Mouse (Mus musculus): ENCODE results near the gene Slc4a3. TPM values are rescaled to one million over a fixed set of nuclear protein-coding genes. Genes with fewer than 3 reads are reported as not detected.

Slc4a3 gene
- polyA plus RNA-seq, 1 experiment from 2014 or later = 17.7 TPM

GRCm38 (mm10) chr1:75588874-75589273 is 42.8 kb downstream of the Slc4a3 start:
- WGBS = 31% methylated on average over 7 of the region's 7 CpGs
- Histone ChIP-seq H3K9me3 (no peaks in the 10 kb centered on the region), H3K4me1 (peaks cover 4% of the 10 kb centered on the region; the same call in 1 of the 2 replicates), H3K36me3 (no peaks in the 10 kb centered on the region), H3K27ac (no peak overlapping the region), H3K9ac (no peak overlapping the region), H3K27me3 (replicated peaks) (no peaks in the 10 kb centered on the region), H3K4me3 (replicated peaks) (no peak overlapping the region), H3K4me2 (no peak overlapping the region)
- no peak for ATAC-seq (ENCODE audit: insufficient read depth, low FRiP score, low read depth)

GRCm38 (mm10) chr1:75589983-75590382 is 43.9 kb downstream of the Slc4a3 start:
- peaks cover 4% of the 10 kb centered on the region; the same call in 1 of the 2 replicates for H3K4me1 ChIP-seq
- no peaks in the 10 kb centered on the region for H3K36me3 ChIP-seq
- H3K9ac ChIP-seq = no peak overlapping the region
- ATAC-seq (ENCODE audit: insufficient read depth, low FRiP score, low read depth) = no peak
- no peak overlapping the region for H3K4me2 ChIP-seq
- H3K9me3 ChIP-seq = no peaks in the 10 kb centered on the region
- no peak overlapping the region for H3K4me3 ChIP-seq (replicated peaks)
- H3K27me3 ChIP-seq (replicated peaks) = no peaks in the 10 kb centered on the region
- WGBS = 74% methylated on average over 2 of the region's 2 CpGs
- H3K27ac ChIP-seq = no peak overlapping the region

- no peak overlapping the region for H3K27ac ChIP-seq
- 0 out of 2 replicates have a peak, but pooled peaks cover 2% of the 10 kb centered on the region for H3K27me3 ChIP-seq (replicated peaks)
- no peak overlapping the region for H3K4me2 ChIP-seq
- no peaks in the 10 kb centered on the region for H3K9me3 ChIP-seq
- H3K36me3 ChIP-seq = no peaks in the 10 kb centered on the region
- H3K4me3 ChIP-seq (replicated peaks) = no peak overlapping the region
- H3K9ac ChIP-seq = no peak overlapping the region
- 0 out of 2 replicates have a peak, but pooled peaks cover 4% of the 10 kb centered on the region for H3K4me1 ChIP-seq
- no peak for ATAC-seq (ENCODE audit: insufficient read depth, low FRiP score, low read depth)
- 93% methylated on average over 7 of the region's 7 CpGs for WGBS
Observed at GRCm38 (mm10) chr1:75593956-75594355, 47.9 kb downstream of the Slc4a3 start.

GRCm38 (mm10) chr1:75594836-75595235 is 48.8 kb downstream of the Slc4a3 start:
- Histone ChIP-seq H3K27ac (no peak overlapping the region), H3K9me3 (no peaks in the 10 kb centered on the region), H3K4me1 (no peaks in the 10 kb centered on the region), H3K4me2 (no peak overlapping the region), H3K27me3 (replicated peaks) (peaks cover 3% of the 10 kb centered on the region; the same call in 1 of the 2 replicates), H3K36me3 (no peaks in the 10 kb centered on the region), H3K9ac (no peak overlapping the region), H3K4me3 (replicated peaks) (no peak overlapping the region)
- ATAC-seq (ENCODE audit: insufficient read depth, low FRiP score, low read depth) = no peak
- WGBS = 44% methylated on average over 9 of the region's 9 CpGs

- H3K9me3 ChIP-seq = no peaks in the 10 kb centered on the region
- no peak overlapping the region for H3K9ac ChIP-seq
- 61% methylated on average over 3 of the region's 3 CpGs for WGBS
- H3K4me1 ChIP-seq = no peaks in the 10 kb centered on the region
- H3K27ac ChIP-seq = no peak overlapping the region
- no peak overlapping the region for H3K4me2 ChIP-seq
- H3K27me3 ChIP-seq (replicated peaks) = peaks cover 3% of the 10 kb centered on the region; the same call in 1 of the 2 replicates
- H3K4me3 ChIP-seq (replicated peaks) = no peak overlapping the region
- no peaks in the 10 kb centered on the region for H3K36me3 ChIP-seq
- ATAC-seq (ENCODE audit: insufficient read depth, low FRiP score, low read depth) = no peak
Observed at GRCm38 (mm10) chr1:75595930-75596329, 49.9 kb downstream of the Slc4a3 start.

- H3K27ac ChIP-seq = no peak overlapping the region
- no peaks in the 10 kb centered on the region for H3K36me3 ChIP-seq
- H3K9me3 ChIP-seq = no peaks in the 10 kb centered on the region
- H3K4me2 ChIP-seq = no peak overlapping the region
- WGBS = 95% methylated on average over 2 of the region's 2 CpGs
- no peaks in the 10 kb centered on the region for H3K4me1 ChIP-seq
- peaks cover 3% of the 10 kb centered on the region; the same call in 1 of the 2 replicates for H3K27me3 ChIP-seq (replicated peaks)
- H3K9ac ChIP-seq = no peak overlapping the region
- ATAC-seq (ENCODE audit: insufficient read depth, low FRiP score, low read depth) = no peak
- no peak overlapping the region for H3K4me3 ChIP-seq (replicated peaks)
Observed at GRCm38 (mm10) chr1:75596906-75597305, 50.8 kb downstream of the Slc4a3 start.

GRCm38 (mm10) chr1:75597622-75598021 is 51.6 kb downstream of the Slc4a3 start:
- no peak for ATAC-seq (ENCODE audit: insufficient read depth, low FRiP score, low read depth)
- Histone ChIP-seq H3K4me1 (no peaks in the 10 kb centered on the region), H3K4me2 (no peak overlapping the region), H3K27ac (no peak overlapping the region), H3K9me3 (no peaks in the 10 kb centered on the region), H3K36me3 (no peaks in the 10 kb centered on the region), H3K9ac (no peak overlapping the region), H3K27me3 (replicated peaks) (peaks cover 3% of the 10 kb centered on the region; the same call in 1 of the 2 replicates), H3K4me3 (replicated peaks) (no peak overlapping the region)

- H3K27ac ChIP-seq = no peak overlapping the region
- no peaks in the 10 kb centered on the region for H3K36me3 ChIP-seq
- H3K4me3 ChIP-seq (replicated peaks) = no peak overlapping the region
- WGBS = 30% methylated on average over 10 of the region's 12 CpGs
- H3K4me1 ChIP-seq = no peaks in the 10 kb centered on the region
- peaks cover 3% of the 10 kb centered on the region; the same call in 1 of the 2 replicates for H3K27me3 ChIP-seq (replicated peaks)
- no peaks in the 10 kb centered on the region for H3K9me3 ChIP-seq
- no peak overlapping the region for H3K9ac ChIP-seq
- ATAC-seq (ENCODE audit: insufficient read depth, low FRiP score, low read depth) = no peak
- H3K4me2 ChIP-seq = no peak overlapping the region
Observed at GRCm38 (mm10) chr1:75601738-75602137, 55.7 kb downstream of the Slc4a3 start.

GRCm38 (mm10) chr1:75603584-75603983 is 57.5 kb downstream of the Slc4a3 start:
- Histone ChIP-seq H3K9me3 (no peaks in the 10 kb centered on the region), H3K27ac (no peak overlapping the region), H3K36me3 (no peaks in the 10 kb centered on the region), H3K9ac (no peak overlapping the region), H3K4me2 (no peak overlapping the region), H3K27me3 (replicated peaks) (peaks cover 3% of the 10 kb centered on the region; the same call in 1 of the 2 replicates), H3K4me1 (no peaks in the 10 kb centered on the region), H3K4me3 (replicated peaks) (no peak overlapping the region)
- 87% methylated on average over 7 of the region's 7 CpGs for WGBS
- ATAC-seq (ENCODE audit: insufficient read depth, low FRiP score, low read depth) = no peak

- 85% methylated on average over 7 of the region's 7 CpGs for WGBS
- no peak overlapping the region for H3K4me3 ChIP-seq (replicated peaks)
- no peak overlapping the region for H3K9ac ChIP-seq
- no peak overlapping the region for H3K4me2 ChIP-seq
- H3K36me3 ChIP-seq = no peaks in the 10 kb centered on the region
- H3K4me1 ChIP-seq = no peaks in the 10 kb centered on the region
- no peaks in the 10 kb centered on the region for H3K9me3 ChIP-seq
- no peak overlapping the region for H3K27ac ChIP-seq
- H3K27me3 ChIP-seq (replicated peaks) = no peaks in the 10 kb centered on the region
- ATAC-seq (ENCODE audit: insufficient read depth, low FRiP score, low read depth) = no peak
Observed at GRCm38 (mm10) chr1:75608225-75608624, 62.2 kb downstream of the Slc4a3 start.

- H3K4me1 ChIP-seq = no peaks in the 10 kb centered on the region
- 76% methylated on average over 11 of the region's 11 CpGs for WGBS
- no peak overlapping the region for H3K9ac ChIP-seq
- no peak for ATAC-seq (ENCODE audit: insufficient read depth, low FRiP score, low read depth)
- H3K9me3 ChIP-seq = no peaks in the 10 kb centered on the region
- no peak overlapping the region for H3K4me2 ChIP-seq
- no peaks in the 10 kb centered on the region for H3K36me3 ChIP-seq
- no peaks in the 10 kb centered on the region for H3K27me3 ChIP-seq (replicated peaks)
- no peak overlapping the region for H3K4me3 ChIP-seq (replicated peaks)
- no peak overlapping the region for H3K27ac ChIP-seq
Observed at GRCm38 (mm10) chr1:75608625-75609263, 62.7 kb downstream of the Slc4a3 start.

- Histone ChIP-seq H3K4me2 (no peak overlapping the region), H3K36me3 (no peaks in the 10 kb centered on the region), H3K9me3 (no peaks in the 10 kb centered on the region), H3K27ac (no peak overlapping the region), H3K4me3 (replicated peaks) (no peak overlapping the region), H3K27me3 (replicated peaks) (no peaks in the 10 kb centered on the region), H3K9ac (no peak overlapping the region), H3K4me1 (no peaks in the 10 kb centered on the region)
- WGBS = 84% methylated on average over 9 of the region's 9 CpGs
- no peak for ATAC-seq (ENCODE audit: insufficient read depth, low FRiP score, low read depth)
Observed at GRCm38 (mm10) chr1:75609264-75609662, 63.2 kb downstream of the Slc4a3 start.

GRCm38 (mm10) chr1:75610553-75610952 is 64.5 kb downstream of the Slc4a3 start:
- Histone ChIP-seq H3K9me3 (no peaks in the 10 kb centered on the region), H3K27ac (no peak overlapping the region), H3K27me3 (replicated peaks) (no peaks in the 10 kb centered on the region), H3K36me3 (no peaks in the 10 kb centered on the region), H3K4me2 (no peak overlapping the region), H3K4me3 (replicated peaks) (no peak overlapping the region), H3K4me1 (no peaks in the 10 kb centered on the region), H3K9ac (no peak overlapping the region)
- 51% methylated on average over 8 of the region's 8 CpGs for WGBS
- ATAC-seq (ENCODE audit: insufficient read depth, low FRiP score, low read depth) = no peak
